Mouse (Mus musculus) neural tube, embryonic 12.5 days (tissue): ENCODE data around the gene St6galnac1. TPM values are rescaled to one million over a fixed set of nuclear protein-coding genes. Genes with fewer than 3 reads are reported as not detected.

Experiments used
- ATAC-seq: fragments of 200-750 bp; cut with Nextera tagmentation; 2 replicates; pipeline ENCODE4 v1.8.0; 2017; ENCODE audit warnings: low read depth, mild to moderate bottlenecking, moderate TSS enrichment, moderate library complexity; ENCODE audit not compliant: low FRiP score
- H3K27ac ChIP-seq: fragments of 300-500 bp; sonication (generic); 2 replicates; pipeline ENCODE4 v1.5.1; 2016
- H3K27me3 ChIP-seq: fragments of 300-500 bp; sonication (generic); replicated peaks from 2 replicates; pipeline ENCODE4 v1.6.1; 2016; ENCODE audit warnings: mild to moderate bottlenecking
- H3K36me3 ChIP-seq: fragments of 300-500 bp; sonication (generic); 2 replicates; pipeline ENCODE4 v1.6.1; 2016; ENCODE audit warnings: mild to moderate bottlenecking
- H3K4me1 ChIP-seq: fragments of 300-500 bp; sonication (generic); 2 replicates; pipeline ENCODE4 v1.6.1; 2016
- H3K4me2 ChIP-seq: fragments of 300-500 bp; sonication (generic); replicated peaks from 2 replicates; pipeline ENCODE4 v1.6.1; 2016; ENCODE audit warnings: mild to moderate bottlenecking
- H3K4me3 ChIP-seq: fragments of 300-500 bp; sonication (generic); 2 replicates; pipeline ENCODE4 v1.5.1; 2016
- H3K9ac ChIP-seq: fragments of 300-500 bp; sonication (generic); 2 replicates; pipeline ENCODE4 v1.6.1; 2016; ENCODE audit warnings: mild to moderate bottlenecking
- H3K9me3 ChIP-seq: fragments of 300-500 bp; sonication (generic); 2 replicates; pipeline ENCODE4 v1.6.1; 2016; ENCODE audit warnings: mild to moderate bottlenecking
- WGBS: fragments of 180-500 bp; shearing (Covaris S2); methylation state at CpG from one replicate; pipeline ENCODE4 v1.1.7; 2016; 5-methylcytosine and 5-hydroxymethylcytosine counted together
- polyA plus RNA-seq: library from polyadenylated mRNA; unstranded; fragments of >200 nt; fragmentation: Nextera tagmentation; extraction: Ambion mirVana; gene quantifications from 2 replicates; pipeline ENCODE4 v1.2.1, GENCODE M21; 2016

The St6galnac1 gene
- polyA plus RNA-seq, 1 experiment from 2014 or later = 0.08 TPM

DNA sequence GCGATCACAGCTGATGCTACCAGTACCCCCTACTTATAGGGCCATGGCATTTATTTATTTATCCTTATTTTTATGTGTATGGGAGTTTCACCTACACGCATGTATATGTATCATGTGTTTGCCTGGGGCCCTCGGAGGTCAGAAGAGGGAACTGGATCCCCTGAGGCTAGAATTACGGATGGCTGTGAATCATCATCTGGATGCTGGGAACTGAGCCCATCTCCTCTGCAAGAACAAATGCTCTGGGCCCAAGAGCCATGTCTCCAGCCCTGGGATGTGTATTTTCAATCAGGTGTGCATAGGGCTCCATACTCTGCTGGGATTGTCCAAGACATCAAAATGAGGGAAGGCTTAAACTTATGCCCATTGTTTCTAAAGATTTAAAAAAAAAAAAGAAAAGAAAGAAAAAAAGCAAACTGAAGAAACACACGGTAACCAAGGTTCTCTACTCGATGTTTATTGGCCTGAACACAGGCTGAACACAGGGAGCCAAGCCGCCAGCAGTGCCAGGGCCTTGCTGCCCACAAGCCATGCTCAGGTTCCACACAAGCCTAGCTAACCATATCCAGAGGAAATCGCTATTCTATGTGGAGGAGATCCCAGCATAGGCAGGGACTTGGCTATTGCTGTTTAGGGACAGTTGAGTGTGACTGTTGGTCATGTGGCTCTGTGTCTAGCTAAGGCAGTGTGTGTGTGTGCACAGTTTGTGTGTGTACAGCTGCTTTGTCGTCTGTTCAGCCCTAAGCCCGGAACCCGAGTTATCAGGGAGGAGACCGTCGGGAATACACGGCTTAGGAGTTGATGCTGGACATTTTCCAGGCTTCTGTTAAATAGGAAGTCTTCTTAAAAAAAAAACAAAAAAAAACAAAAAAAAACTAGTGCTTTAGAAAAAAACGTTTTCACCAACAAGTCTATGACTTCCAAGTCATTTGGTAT, 31.1 kb upstream of the St6galnac1 start:
- H3K4me3 ChIP-seq = no peak overlapping the region
- no peak overlapping the region for H3K27ac ChIP-seq
- peaks cover 8% of the 10 kb centered on the region for H3K36me3 ChIP-seq
- WGBS = 85% methylated on average over 15 of the region's 15 CpGs
- no peaks in the 10 kb centered on the region for H3K27me3 ChIP-seq
- H3K4me1 ChIP-seq = peaks cover 15% of the 10 kb centered on the region
- H3K9me3 ChIP-seq = no peaks in the 10 kb centered on the region
- no peak overlapping the region for H3K9ac ChIP-seq
- H3K4me2 ChIP-seq = no peak overlapping the region
- no peak for ATAC-seq

DNA sequence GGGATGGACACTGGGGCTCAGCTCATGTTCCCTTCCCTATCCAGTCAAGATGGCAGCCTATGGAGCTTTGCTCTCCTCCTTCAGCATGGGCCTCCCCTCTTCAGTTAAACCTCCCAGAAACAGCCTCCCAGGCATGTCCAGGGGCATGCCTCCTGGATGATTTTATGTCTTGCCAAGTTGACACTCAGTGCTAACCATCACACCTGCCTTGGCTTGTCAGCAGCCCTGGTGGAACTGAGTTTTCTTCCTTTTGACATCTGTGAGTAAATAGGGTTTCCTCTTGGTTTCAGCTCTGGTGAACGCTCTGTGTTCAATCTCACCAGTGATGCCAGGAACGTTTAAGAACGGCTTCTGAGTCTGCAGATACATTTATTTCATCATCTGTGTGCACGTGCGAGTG, 27.4 kb upstream of the St6galnac1 start:
- 87% methylated on average over 5 of the region's 5 CpGs for WGBS
- Histone ChIP-seq H3K9ac (no peak overlapping the region), H3K27me3 (no peaks in the 10 kb centered on the region), H3K9me3 (no peaks in the 10 kb centered on the region), H3K4me2 (no peak overlapping the region), H3K4me1 (no peaks in the 10 kb centered on the region), H3K4me3 (no peak overlapping the region), H3K36me3 (peaks cover 2% of the 10 kb centered on the region; the same call in 1 of the 2 replicates), H3K27ac (no peak overlapping the region)
- no peak for ATAC-seq

DNA sequence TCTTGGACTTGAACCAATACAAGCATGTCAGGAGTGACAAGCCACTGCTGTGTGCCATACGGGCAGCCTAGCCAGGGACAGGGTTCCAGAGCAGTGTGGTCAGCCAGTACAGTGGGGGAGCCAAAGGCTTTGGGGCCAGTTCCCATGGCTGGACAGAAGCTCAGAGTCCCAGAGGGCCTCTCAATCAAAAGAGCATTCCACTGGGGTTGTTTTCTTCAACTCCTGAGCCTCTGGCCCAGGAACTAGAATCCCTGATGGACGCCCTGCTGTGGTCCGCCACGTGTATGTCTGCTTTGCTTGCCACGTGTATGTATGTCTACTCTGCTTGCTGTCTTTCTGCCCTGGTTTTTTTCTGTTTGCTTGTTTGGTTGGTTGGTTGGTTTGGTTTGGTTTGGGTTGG, 25.8 kb upstream of the St6galnac1 start:
- H3K9ac ChIP-seq = no peak overlapping the region
- no peaks in the 10 kb centered on the region for H3K9me3 ChIP-seq
- ATAC-seq = no peak
- no peaks in the 10 kb centered on the region for H3K27me3 ChIP-seq
- no peaks in the 10 kb centered on the region for H3K4me1 ChIP-seq
- no peak overlapping the region for H3K4me2 ChIP-seq
- H3K4me3 ChIP-seq = no peak overlapping the region
- WGBS = 73% methylated on average over 5 of the region's 5 CpGs
- H3K27ac ChIP-seq = no peak overlapping the region
- no peaks in the 10 kb centered on the region for H3K36me3 ChIP-seq

DNA sequence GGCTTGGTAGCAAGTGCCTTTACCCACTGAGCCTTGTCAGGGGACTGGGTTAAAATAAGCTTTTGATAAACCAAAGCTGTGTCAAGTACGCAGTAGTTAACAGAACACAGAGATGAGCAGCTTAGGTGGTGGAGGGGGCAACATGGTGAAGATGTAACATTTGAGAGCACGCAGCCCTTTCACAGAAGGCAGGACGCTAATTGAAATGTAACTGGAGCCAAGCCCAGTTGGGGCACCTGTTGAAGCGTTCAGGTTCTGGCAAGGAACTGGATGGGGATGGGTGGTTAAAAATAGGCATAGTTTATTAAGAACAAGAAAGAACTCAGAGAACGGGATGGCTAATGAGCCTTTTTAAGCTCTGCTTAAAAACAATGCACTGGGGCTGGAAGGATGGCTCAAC, 24.1 kb upstream of the St6galnac1 start:
- Histone ChIP-seq H3K4me1 (no peaks in the 10 kb centered on the region), H3K4me2 (no peak overlapping the region), H3K27ac (no peak overlapping the region), H3K9ac (no peak overlapping the region), H3K36me3 (no peaks in the 10 kb centered on the region), H3K27me3 (no peaks in the 10 kb centered on the region), H3K4me3 (no peak overlapping the region), H3K9me3 (no peaks in the 10 kb centered on the region)
- no peak for ATAC-seq
- WGBS = 92% methylated on average over 5 of the region's 5 CpGs

DNA sequence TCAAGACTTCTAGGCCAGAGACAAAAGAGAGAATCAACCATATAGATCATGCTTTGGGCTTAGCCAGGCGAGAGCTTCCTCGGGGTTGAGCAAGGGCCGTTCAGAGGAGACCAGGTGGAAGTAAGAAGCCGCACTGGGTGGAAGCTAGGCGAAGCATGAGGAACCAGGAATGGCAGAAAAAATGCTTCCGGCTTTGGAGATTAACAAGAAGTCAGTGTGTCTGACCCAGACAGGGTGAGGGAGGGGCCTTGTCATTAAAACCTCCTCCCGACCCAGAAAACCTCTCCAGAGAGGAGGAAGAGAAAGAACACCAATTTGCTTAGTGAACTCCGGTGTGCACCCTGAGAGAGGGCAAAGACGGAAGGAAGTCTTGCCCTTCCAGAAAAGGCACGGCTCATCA, 8.9 kb upstream of the St6galnac1 start:
- no peak for ATAC-seq
- no peak overlapping the region for H3K4me3 ChIP-seq
- no peak overlapping the region for H3K9ac ChIP-seq
- no peaks in the 10 kb centered on the region for H3K4me1 ChIP-seq
- no peak overlapping the region for H3K27ac ChIP-seq
- no peaks in the 10 kb centered on the region for H3K27me3 ChIP-seq
- no peaks in the 10 kb centered on the region for H3K36me3 ChIP-seq
- H3K4me2 ChIP-seq = no peak overlapping the region
- H3K9me3 ChIP-seq = no peaks in the 10 kb centered on the region
- WGBS = 89% methylated on average over 10 of the region's 10 CpGs

DNA sequence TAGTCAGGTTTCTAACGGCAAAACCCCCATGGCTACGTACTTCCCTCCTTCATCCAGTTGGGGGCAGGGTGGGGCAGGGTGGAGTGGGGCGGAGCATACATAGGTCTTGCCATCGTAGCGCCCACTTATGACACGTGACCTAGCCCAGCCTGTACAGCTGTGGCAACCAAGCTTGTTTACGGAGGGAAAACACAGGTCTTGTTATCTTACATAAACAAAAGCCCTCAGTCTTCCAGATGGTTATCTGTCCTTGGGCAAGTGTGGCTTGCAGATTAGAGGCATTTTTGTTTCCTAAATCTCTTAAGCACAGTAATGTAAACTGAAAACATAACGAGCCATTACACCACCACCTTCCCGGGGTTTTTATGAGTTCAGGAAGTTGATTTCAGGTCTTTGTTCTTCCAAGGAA, 7.4 kb upstream of the St6galnac1 start:
- 79% methylated on average over 9 of the region's 9 CpGs for WGBS

DNA sequence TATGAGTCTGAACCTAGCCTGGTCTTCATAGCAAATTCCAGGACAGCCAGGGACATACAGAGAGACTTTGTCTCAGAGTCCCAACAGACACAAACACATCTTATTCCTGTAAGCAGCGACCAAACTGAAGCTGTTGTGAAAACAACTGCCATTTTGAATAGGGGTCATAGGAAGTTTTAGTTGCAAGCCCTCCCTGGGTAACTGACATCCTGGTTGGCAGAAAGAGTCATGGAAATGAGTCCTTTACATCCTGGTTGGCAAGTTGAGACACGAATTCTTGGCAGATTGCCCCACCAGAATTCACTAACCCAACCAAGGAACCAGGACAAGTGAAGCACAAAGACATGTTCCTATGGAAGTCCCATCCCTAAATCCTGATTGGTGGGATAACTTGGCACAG, 2.1 kb downstream of the St6galnac1 start:
- 60% methylated on average over 2 of the region's 2 CpGs for WGBS
- H3K27me3 ChIP-seq = no peaks in the 10 kb centered on the region
- no peak for ATAC-seq

More for the DNA sequence above, 7.4 kb upstream of the St6galnac1 start:
- no peak for ATAC-seq
- no peak overlapping the region for H3K9ac ChIP-seq
- H3K4me1 ChIP-seq = no peaks in the 10 kb centered on the region
- no peaks in the 10 kb centered on the region for H3K27me3 ChIP-seq
- H3K27ac ChIP-seq = no peak overlapping the region
- no peak overlapping the region for H3K4me3 ChIP-seq
- no peak overlapping the region for H3K4me2 ChIP-seq
- no peaks in the 10 kb centered on the region for H3K36me3 ChIP-seq
- H3K9me3 ChIP-seq = no peaks in the 10 kb centered on the region

DNA sequence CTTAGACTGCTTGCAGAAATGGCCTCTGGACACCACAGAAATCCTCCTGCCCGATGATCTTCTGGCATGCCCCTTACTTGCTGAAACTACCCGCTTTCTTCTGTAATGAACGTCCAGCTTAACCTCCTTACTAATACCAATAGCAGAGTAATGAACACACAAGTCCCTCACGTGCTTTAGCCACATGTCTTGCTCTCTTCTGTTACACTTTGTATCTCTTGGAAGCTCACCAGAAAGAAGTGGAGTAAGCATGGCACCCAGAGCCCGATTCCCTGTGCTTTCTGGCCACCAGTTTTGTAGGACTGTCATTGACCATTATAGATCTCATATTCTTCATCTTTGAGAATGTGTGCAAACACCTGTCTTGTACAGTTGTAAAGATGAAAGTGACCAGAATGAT, 5.4 kb downstream of the St6galnac1 start:
- H3K9me3 ChIP-seq = no peaks in the 10 kb centered on the region
- H3K4me2 ChIP-seq = no peak overlapping the region
- H3K27ac ChIP-seq = no peak overlapping the region
- 86% methylated on average over 5 of the region's 5 CpGs for WGBS
- no peak overlapping the region for H3K4me3 ChIP-seq
- no peak for ATAC-seq
- no peak overlapping the region for H3K9ac ChIP-seq
- H3K27me3 ChIP-seq = no peaks in the 10 kb centered on the region
- H3K4me1 ChIP-seq = no peaks in the 10 kb centered on the region
- H3K36me3 ChIP-seq = no peaks in the 10 kb centered on the region

More for the DNA sequence above, 2.1 kb downstream of the St6galnac1 start:
- no peaks in the 10 kb centered on the region for H3K4me1 ChIP-seq
- no peak overlapping the region for H3K9ac ChIP-seq
- no peak overlapping the region for H3K4me3 ChIP-seq
- H3K36me3 ChIP-seq = no peaks in the 10 kb centered on the region
- H3K4me2 ChIP-seq = no peak overlapping the region
- no peaks in the 10 kb centered on the region for H3K9me3 ChIP-seq
- H3K27ac ChIP-seq = no peak overlapping the region

DNA sequence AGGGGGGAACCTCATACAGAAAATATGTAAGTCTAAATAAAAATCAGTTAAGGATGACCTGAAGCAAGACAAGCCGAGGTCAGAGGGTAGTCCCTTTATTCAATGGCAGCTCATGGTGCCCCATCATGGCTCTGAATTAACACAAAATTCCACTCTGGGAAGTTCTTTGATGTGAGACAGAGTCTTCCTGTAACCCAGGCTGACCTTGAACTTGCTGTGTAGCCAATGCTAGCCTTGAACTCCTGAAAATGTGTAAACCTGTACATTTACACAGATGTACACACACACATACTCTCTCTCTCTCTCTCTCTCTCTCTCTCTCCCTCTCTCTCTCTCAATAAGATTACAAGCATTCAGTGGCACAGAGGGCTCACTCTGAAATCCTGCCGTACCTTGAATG, 10.4 kb downstream of the St6galnac1 start:
- Histone ChIP-seq H3K9me3 (no peaks in the 10 kb centered on the region), H3K4me1 (no peaks in the 10 kb centered on the region), H3K27ac (no peak overlapping the region), H3K9ac (no peak overlapping the region), H3K4me2 (no peak overlapping the region), H3K36me3 (no peaks in the 10 kb centered on the region), H3K4me3 (no peak overlapping the region), H3K27me3 (no peaks in the 10 kb centered on the region)
- WGBS = 93% methylated on average over 2 of the region's 2 CpGs
- no peak for ATAC-seq

DNA sequence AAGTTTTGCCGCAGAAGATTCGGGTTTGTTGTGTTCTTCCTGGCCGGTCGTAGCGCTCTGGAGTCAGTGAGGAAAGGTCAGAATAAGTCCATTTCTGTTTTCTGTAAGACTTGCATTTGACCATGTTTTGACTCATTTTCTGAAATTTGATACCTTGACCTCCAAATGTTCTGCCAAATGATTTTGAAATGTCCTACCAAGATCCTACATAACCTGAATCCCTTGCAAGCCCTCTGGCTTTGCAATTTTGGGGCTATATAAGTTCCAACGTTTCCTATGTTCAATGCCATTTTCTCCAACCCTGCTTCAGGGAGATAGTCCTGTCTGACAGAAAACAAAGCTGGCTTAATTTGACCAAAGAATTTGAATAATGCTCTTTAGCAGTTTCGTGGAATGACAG, 11.0 kb downstream of the St6galnac1 start:
- H3K27me3 ChIP-seq = no peaks in the 10 kb centered on the region
- no peaks in the 10 kb centered on the region for H3K4me1 ChIP-seq
- no peak overlapping the region for H3K9ac ChIP-seq
- no peak overlapping the region for H3K4me2 ChIP-seq
- H3K4me3 ChIP-seq = no peak overlapping the region
- H3K36me3 ChIP-seq = no peaks in the 10 kb centered on the region
- H3K9me3 ChIP-seq = no peaks in the 10 kb centered on the region
- ATAC-seq = no peak
- H3K27ac ChIP-seq = no peak overlapping the region
- WGBS = 95% methylated on average over 7 of the region's 7 CpGs

DNA sequence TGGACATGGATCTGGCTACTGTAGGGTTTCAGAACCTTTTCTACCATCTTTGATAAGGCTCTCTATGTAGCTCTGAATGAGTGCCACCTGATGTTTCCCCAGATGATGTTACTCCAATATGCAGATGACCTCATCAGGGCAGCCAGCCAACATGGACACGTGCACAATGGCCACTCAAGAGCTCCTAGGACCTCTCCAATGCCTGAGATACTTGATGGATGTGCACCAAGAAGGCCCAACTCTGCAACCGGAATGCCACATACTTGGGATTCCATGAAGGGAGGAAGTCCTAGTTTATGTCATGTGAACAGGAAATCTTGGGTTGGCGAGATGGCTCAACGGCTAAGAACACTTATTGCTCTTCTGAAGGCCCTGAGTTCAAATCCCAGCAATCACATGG, 20.1 kb downstream of the St6galnac1 start:
- Histone ChIP-seq H3K4me1 (no peaks in the 10 kb centered on the region), H3K9me3 (no peaks in the 10 kb centered on the region), H3K4me2 (no peak overlapping the region), H3K27me3 (no peaks in the 10 kb centered on the region), H3K36me3 (no peaks in the 10 kb centered on the region), H3K27ac (no peak overlapping the region), H3K9ac (no peak overlapping the region), H3K4me3 (no peak overlapping the region)
- ATAC-seq = no peak
- WGBS = 84% methylated on average over 4 of the region's 4 CpGs

DNA sequence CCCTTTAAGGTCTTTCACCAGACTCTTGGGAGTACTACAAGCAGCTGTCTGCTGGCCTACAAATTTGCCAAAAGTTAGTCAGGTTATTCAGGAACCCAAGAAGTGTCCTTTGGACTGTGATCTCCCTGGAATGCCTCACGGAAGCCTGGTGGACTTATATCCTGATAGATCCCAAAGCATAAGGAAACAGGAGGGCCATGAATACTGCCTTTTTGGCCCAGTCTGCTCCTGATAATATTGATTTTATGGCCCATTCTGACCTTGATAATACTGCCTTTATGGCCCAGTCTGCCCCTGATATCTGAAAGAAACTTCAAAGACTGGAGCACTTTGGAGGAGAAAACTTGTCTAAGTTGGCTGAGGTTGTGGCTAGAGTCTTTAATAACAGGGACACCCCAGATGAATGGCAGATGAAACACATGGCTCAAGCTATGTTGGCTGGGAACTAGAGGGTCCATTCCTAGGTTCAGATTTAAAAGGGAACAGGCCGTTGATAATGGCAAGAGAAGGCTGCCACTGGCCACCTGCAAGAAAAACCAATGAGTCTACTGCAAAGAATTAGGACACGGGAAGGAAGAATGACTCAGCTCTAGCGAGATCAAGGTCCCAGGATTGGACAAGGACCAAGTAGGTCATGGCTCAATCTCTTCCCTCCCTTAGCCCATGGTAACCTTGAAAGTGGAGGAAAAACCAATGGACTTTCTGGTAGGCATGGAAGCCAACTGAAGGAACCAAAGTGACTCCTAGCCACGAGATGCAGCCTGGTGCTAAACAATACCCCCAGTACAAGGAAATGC, 21.4 kb downstream of the St6galnac1 start:
- Histone ChIP-seq H3K27ac (no peak overlapping the region), H3K4me1 (no peaks in the 10 kb centered on the region), H3K4me3 (no peak overlapping the region), H3K4me2 (no peak overlapping the region), H3K27me3 (no peaks in the 10 kb centered on the region), H3K36me3 (no peaks in the 10 kb centered on the region), H3K9me3 (no peaks in the 10 kb centered on the region), H3K9ac (no peak overlapping the region)
- 94% methylated on average over 5 of the region's 5 CpGs for WGBS
- no peak for ATAC-seq
